Mouse (Mus musculus) naive thymus-derived CD4-positive, alpha-beta T cell, adult 2 months (primary cell): ENCODE data around the gene Tmem266.

ENCODE experiments used
- DNase-seq: peaks from one replicate; pipeline ENCODE4 v3.0.0-alpha.2; 2011; ENCODE audit warnings: low read depth

Tmem266 gene

GRCm38 (mm10) chr9:55452906-55453305 lies 126.2 kb downstream of the Tmem266 start:
- DNase-seq: no peak

GRCm38 (mm10) chr9:55453366-55453765 lies 126.7 kb downstream of the Tmem266 start:
- no peak for DNase-seq

GRCm38 (mm10) chr9:55468397-55468796 lies 141.7 kb downstream of the Tmem266 start:
- DNase-seq: peak; percentile 36

DNA sequence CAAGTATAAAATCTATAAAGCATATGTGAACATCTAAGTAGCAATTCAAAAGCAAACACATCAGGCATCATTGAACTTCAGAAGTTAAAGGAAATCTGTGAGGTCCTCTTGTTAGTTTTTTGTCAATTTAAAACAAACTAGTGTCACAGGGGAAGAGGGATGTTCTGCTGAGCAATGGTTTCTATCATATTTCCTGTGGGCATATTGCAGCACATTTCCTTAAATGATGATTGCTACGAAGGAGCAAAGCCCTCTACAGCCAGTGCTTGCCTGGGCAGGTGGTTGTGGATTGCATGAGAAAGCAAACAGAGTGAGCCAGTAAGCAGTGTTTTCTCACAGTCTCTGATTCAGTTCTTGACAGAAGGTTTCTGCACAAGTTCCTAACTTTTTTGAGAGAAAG lies 149.4 kb downstream of the Tmem266 start:
- no peak for DNase-seq

DNA sequence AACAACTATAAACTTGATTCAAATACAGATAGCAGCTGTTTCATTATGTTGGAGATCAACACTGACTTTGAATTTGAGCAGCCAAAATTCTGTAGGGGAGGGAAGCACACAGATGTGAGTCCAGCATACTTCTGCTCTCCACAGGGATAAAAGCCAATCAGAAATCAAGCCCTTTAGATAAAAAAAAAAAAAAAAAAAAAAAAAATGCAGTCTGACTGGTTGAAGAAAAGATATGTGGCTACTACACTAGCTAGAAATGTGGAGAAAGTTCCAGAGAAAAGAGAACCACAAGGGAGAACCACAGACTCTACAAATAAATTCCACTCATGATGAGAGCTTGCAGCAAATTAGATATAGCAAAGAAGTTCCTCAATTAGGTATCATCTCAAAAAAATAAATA lies 152.0 kb downstream of the Tmem266 start:
- DNase-seq: no peak

DNA sequence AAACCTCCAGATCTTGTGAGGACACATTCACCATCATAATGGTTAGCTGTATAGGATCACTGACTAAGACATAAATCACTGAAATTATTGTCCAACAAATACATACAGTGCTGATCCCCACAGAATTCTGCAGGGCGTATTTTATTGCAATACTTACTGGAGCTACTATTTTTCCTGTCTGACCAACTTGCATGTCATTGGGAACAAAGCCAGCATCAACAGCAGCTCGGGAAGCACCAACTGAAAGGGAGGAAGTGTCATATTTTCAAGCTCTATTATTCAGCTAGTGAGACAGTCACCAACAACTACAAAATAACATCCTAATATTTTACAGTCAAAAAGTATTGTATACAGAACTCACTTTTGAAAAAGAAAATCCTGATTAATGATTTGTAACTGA lies 155.4 kb downstream of the Tmem266 start:
- no peak for DNase-seq
